Mouse (Mus musculus): Measurements from ENCODE around the gene Chrna3.

DNA sequence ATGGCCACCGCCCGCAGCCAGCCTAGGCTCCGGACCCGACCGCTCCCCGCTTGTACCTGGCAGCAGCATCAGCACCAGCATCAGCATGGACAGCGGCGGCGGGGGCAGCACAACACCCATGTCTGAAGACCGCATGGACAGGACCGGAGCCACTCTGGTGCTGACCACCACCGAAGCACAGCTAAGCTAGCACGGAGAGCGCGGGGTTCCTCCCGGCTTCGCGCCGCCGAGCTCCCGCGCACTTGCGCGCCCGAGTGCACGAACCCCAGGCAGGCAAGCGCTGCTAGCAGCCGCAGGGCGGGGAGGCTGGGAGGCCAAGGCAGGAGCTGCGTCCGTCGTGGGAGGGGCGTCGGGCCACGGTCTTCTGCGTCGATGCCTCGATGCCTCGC, at the start of gene Chrna3:
- no peak for TF ChIP-seq MYOD1 (IDR thresholded peaks at IDR 0.05; ENCODE audit: control insufficient read depth in 1 of 3, insufficient read length in 2 of 3, low read depth in 2 of 3)
- TF ChIP-seq TCF12 (IDR thresholded peaks at IDR 0.05; ENCODE audit: insufficient read depth, poor library complexity, severe bottlenecking) = no peak
- no peak for TF ChIP-seq SRF (IDR thresholded peaks at IDR 0.05; ENCODE audit: control insufficient read depth, insufficient read length, low read depth)
- TF ChIP-seq POLR2AphosphoS2 (IDR thresholded peaks at IDR 0.05; ENCODE audit: insufficient read length, low read depth) = no peak

Measured in myocyte (in vitro differentiated cells).